Mouse (Mus musculus): Measurements from ENCODE around the gene Ap5s1.
A peak's percentile ranks its signal among the peaks of the same experiment; 100 is the strongest.

- peak; percentile 92 for TF ChIP-seq CTCF (IDR thresholded peaks at IDR 0.05)
- TF ChIP-seq EP300 (IDR thresholded peaks at IDR 0.05): no peak
Observed at GRCm38 (mm10) chr2:131253681-131254328, 46.9 kb downstream of the Ap5s1 start.
